Mouse (Mus musculus) heart, adult 2 months (tissue): ENCODE measurements around the gene Hoxa11.

Experiments used
- CTCF ChIP-seq: fragments of 200-600 bp; IDR thresholded peaks from 2 replicates; pipeline ENCODE4 v1.8.1; 2022; ENCODE audit warnings: antibody characterized with exemption, mild to moderate bottlenecking, moderate library complexity
- EP300 ChIP-seq: fragments of 200-500 bp; IDR thresholded peaks from 2 replicates; pipeline ENCODE4 v1.6.1; 2011; ENCODE audit warnings: low read depth, low read length, control low read depth; ENCODE audit not compliant: insufficient read depth
- POLR2A ChIP-seq: fragments of 200-500 bp; IDR thresholded peaks from 2 replicates; pipeline ENCODE4 v1.6.1; 2011; ENCODE audit warnings: mild to moderate bottlenecking, low read depth, low read length, control low read depth; ENCODE audit not compliant: insufficient read depth

- TF ChIP-seq POLR2A: no peak
- TF ChIP-seq CTCF: no peak
- TF ChIP-seq EP300: no peak
Measured at GRCm38 (mm10) chr6:52234428-52235140, 11.0 kb downstream of the Hoxa11 start.
